9 mouse cellular contexts compared by ENCODE assay signal in the genomic region with DNA sequence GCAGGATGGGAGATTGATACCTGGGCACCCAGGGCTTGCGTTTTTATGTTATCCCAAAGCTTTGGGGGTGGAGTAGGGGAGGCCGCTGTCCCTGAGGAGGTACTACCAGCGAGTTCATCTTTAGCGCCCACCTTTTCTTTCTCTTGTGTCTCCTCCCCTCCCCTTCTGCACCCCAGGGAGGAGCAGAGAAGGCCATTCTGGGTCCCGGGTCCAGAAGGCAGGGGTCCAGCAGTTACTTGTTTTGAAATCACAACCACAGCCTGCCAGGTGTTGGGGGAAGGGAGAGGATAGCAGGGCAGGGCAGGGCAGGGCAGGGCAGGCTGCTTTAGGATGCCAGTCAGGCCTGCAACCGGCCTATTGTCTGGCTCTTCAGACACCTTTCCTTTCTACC. TPM values are rescaled to one million over a fixed set of nuclear protein-coding genes. Genes with fewer than 3 reads are reported as not detected.
DNase-seq lines count a peak whose midpoint lies in the region; ATAC-seq lines count a peak whose summit lies in the region.
"Had no signal": no experiment of that assay in that cellular context is flagged by ENCODE, and none has a peak within 500 bp of the region (broad histone marks: within the 10 kb centered on the region; RNA-seq: fewer than 3 reads in every experiment).

No protein-coding gene starts in this region.

- peak overlapping the region; percentile 76 for H3K4me3 ChIP-seq in embryonic facial prominence, embryonic 10.5 days
- H3K4me3 ChIP-seq in hindbrain, embryonic 16.5 days (ENCODE audit: low read length) = peak overlapping the region; percentile 70
- H3K4me3 ChIP-seq in neural tube, embryonic 12.5 days = peak overlapping the region; percentile 69

- DNase-seq in left cerebral cortex, postnatal 4 days = peak; percentile 35
- DNase-seq in left cerebral cortex, adult 11 months (ENCODE audit: low spot score) = no peak
- no peak for DNase-seq in embryonic facial prominence, embryonic 10.5 days (ENCODE audit: low spot score)
- no peak for DNase-seq in spleen, postnatal 10 days (ENCODE audit: low spot score in 2 of 2)
- DNase-seq in lung, postnatal 10 days = no peak

- ATAC-seq in hindbrain, embryonic 16.5 days = peak; percentile 3; the same call in 1 of the 2 replicates
- no peak for ATAC-seq in neural tube, embryonic 12.5 days (ENCODE audit: low FRiP score, low read depth)
- no peak for ATAC-seq in megakaryocyte progenitor cell, adult 5-6 weeks (replicated peaks; ENCODE audit: poor library complexity)

- peak overlapping the region; percentile 88 for H3K27ac ChIP-seq in embryonic facial prominence, embryonic 10.5 days (replicated peaks)
- peak overlapping the region; percentile 93 for H3K27ac ChIP-seq in hindbrain, embryonic 16.5 days (ENCODE audit: low read depth, low read length)
- peak overlapping the region; percentile 64 for H3K27ac ChIP-seq in neural tube, embryonic 12.5 days

- H3K9ac ChIP-seq in hindbrain, embryonic 16.5 days (ENCODE audit: low read depth, low read length) = peak overlapping the region; percentile 93
- peak overlapping the region; percentile 71 for H3K9ac ChIP-seq in neural tube, embryonic 12.5 days

- intact Hi-C loops in left cerebral cortex, postnatal 4 days (cut with DNase I) = loop anchor here (10.0 kb wide), 2 partner anchors 75 to 335 kb away; a partner anchor contains a TSS

- no peaks in the 10 kb centered on the region for H3K9me3 ChIP-seq in embryonic facial prominence, embryonic 10.5 days
- no peaks in the 10 kb centered on the region for H3K9me3 ChIP-seq in hindbrain, embryonic 16.5 days (ENCODE audit: control insufficient read depth, low read length)
- H3K9me3 ChIP-seq in neural tube, embryonic 12.5 days = no peaks in the 10 kb centered on the region

- peak overlapping the region; percentile 60 for H3K4me2 ChIP-seq in hindbrain, embryonic 16.5 days (ENCODE audit: low read length)
- peak overlapping the region; percentile 74 for H3K4me2 ChIP-seq in neural tube, embryonic 12.5 days (replicated peaks)

- H3K27me3 ChIP-seq in embryonic facial prominence, embryonic 10.5 days (replicated peaks; ENCODE audit: low read depth, poor library complexity, severe bottlenecking) = peaks cover 57% of the 10 kb centered on the region
- no peaks in the 10 kb centered on the region for H3K27me3 ChIP-seq in hindbrain, embryonic 16.5 days (replicated peaks; ENCODE audit: control insufficient read depth, insufficient read depth, low read length)
- H3K27me3 ChIP-seq in neural tube, embryonic 12.5 days (replicated peaks) = no peaks in the 10 kb centered on the region

- H3K36me3 ChIP-seq in embryonic facial prominence, embryonic 10.5 days (replicated peaks) = no peaks in the 10 kb centered on the region
- H3K36me3 ChIP-seq in hindbrain, embryonic 16.5 days (ENCODE audit: control insufficient read depth, insufficient read depth, low read length) = no peaks in the 10 kb centered on the region
- H3K36me3 ChIP-seq in neural tube, embryonic 12.5 days = no peaks in the 10 kb centered on the region

- peaks cover 16% of the 10 kb centered on the region for H3K4me1 ChIP-seq in embryonic facial prominence, embryonic 10.5 days
- peaks cover 18% of the 10 kb centered on the region for H3K4me1 ChIP-seq in hindbrain, embryonic 16.5 days (ENCODE audit: control insufficient read depth, insufficient read depth, low read depth, low read length)
- peaks cover 8% of the 10 kb centered on the region for H3K4me1 ChIP-seq in neural tube, embryonic 12.5 days

- WGBS in embryonic facial prominence, embryonic 10.5 days = 8% methylated on average over 6 of the region's 6 CpGs
- 6% methylated on average over 6 of the region's 6 CpGs for WGBS in hindbrain, embryonic 16.5 days
- 5% methylated on average over 6 of the region's 6 CpGs for WGBS in neural tube, embryonic 12.5 days

RNA-seq across cellular contexts. Expression of a gene that starts 0.8 kb away (rescaled TPM):
- 100 to 1,000 TPM; 256 to 274 TPM for total RNA-seq in left cerebral cortex, postnatal 4 days (2021)
- 23.4 and 26.6 TPM in 2 replicates for polyA plus RNA-seq in embryonic facial prominence, embryonic 10.5 days (2016; fragmentation: Nextera tagmentation; extraction: Ambion mirVana)
- polyA plus RNA-seq in hindbrain, embryonic 16.5 days (2015; fragmentation: Nextera tagmentation; extraction: Ambion mirVana) = 132 and 139 TPM in 2 replicates
- 110 and 116 TPM in 2 replicates for polyA plus RNA-seq in neural tube, embryonic 12.5 days (2016; fragmentation: Nextera tagmentation; extraction: Ambion mirVana)
- 2.5 and 4.6 TPM in 2 replicates for total RNA-seq in megakaryocyte progenitor cell, adult 5-6 weeks (2015)
- total RNA-seq in megakaryocyte progenitor cell, adult 5-6 weeks (2017) = 6.7 and 8.0 TPM in 2 replicates

RNA-seq across cellular contexts. Expression of a gene that starts 13.3 kb away (rescaled TPM):
- total RNA-seq in left cerebral cortex, postnatal 4 days (2021) = not detected
- polyA plus RNA-seq in embryonic facial prominence, embryonic 10.5 days (2016; fragmentation: Nextera tagmentation; extraction: Ambion mirVana) = not detected in 2 replicates
- polyA plus RNA-seq in hindbrain, embryonic 16.5 days (2015; fragmentation: Nextera tagmentation; extraction: Ambion mirVana) = not detected in 2 replicates
- polyA plus RNA-seq in neural tube, embryonic 12.5 days (2016; fragmentation: Nextera tagmentation; extraction: Ambion mirVana) = not detected in 2 replicates
- not detected in 2 replicates for total RNA-seq in megakaryocyte progenitor cell, adult 5-6 weeks (2015)
- not detected in 2 replicates for total RNA-seq in megakaryocyte progenitor cell, adult 5-6 weeks (2017)
- total RNA-seq: layer of hippocampus, postnatal 10 days had no signal
